Mouse (Mus musculus) forebrain, embryonic 16.5 days (tissue): ENCODE results near the gene Peli2. TPM values are rescaled to one million over a fixed set of nuclear protein-coding genes. Genes with fewer than 3 reads are reported as not detected.

ENCODE experiments used
- ATAC-seq: fragments of 200-750 bp; cut with Nextera tagmentation; 2 replicates; pipeline ENCODE4 v1.8.0; 2017; ENCODE audit warnings: mild to moderate bottlenecking, moderate library complexity
- H3K27ac ChIP-seq: fragments of 300-500 bp; sonication (generic); 2 replicates; pipeline ENCODE4 v1.5.1; 2014; ENCODE audit warnings: low read length, control low read depth
- H3K27me3 ChIP-seq: fragments of 300-500 bp; sonication (generic); replicated peaks from 2 replicates; pipeline ENCODE4 v1.6.1; 2014; ENCODE audit warnings: low read length; ENCODE audit not compliant: control insufficient read depth, insufficient read depth
- H3K36me3 ChIP-seq: fragments of 300-500 bp; sonication (generic); 2 replicates; pipeline ENCODE4 v1.6.1; 2014; ENCODE audit not compliant: control insufficient read depth, insufficient read depth
- H3K4me1 ChIP-seq: fragments of 300-500 bp; sonication (generic); replicated peaks from 2 replicates; pipeline ENCODE4 v1.6.1; 2014; ENCODE audit warnings: low read length; ENCODE audit not compliant: control insufficient read depth, insufficient read depth
- H3K4me2 ChIP-seq: fragments of 300-500 bp; sonication (generic); 2 replicates; pipeline ENCODE4 v1.6.1; 2014; ENCODE audit warnings: mild to moderate bottlenecking, low read length, control low read depth
- H3K4me3 ChIP-seq: fragments of 300-500 bp; sonication (generic); replicated peaks from 2 replicates; pipeline ENCODE4 v1.5.1; 2014; ENCODE audit warnings: mild to moderate bottlenecking, low read length, control low read depth
- H3K9ac ChIP-seq: fragments of 300-500 bp; sonication (generic); replicated peaks from 2 replicates; pipeline ENCODE4 v1.6.1; 2014; ENCODE audit warnings: low read depth, low read length, control low read depth
- H3K9me3 ChIP-seq: fragments of 300-500 bp; sonication (generic); 2 replicates; pipeline ENCODE4 v1.6.1; 2016; ENCODE audit warnings: low read length; ENCODE audit not compliant: control insufficient read depth
- WGBS: fragments of 180-500 bp; shearing (Covaris S2); extraction: QIAGEN DNeasy Blood & Tissue Kit; methylation state at CpG from one replicate; pipeline ENCODE4 v1.1.7; 2014; 5-methylcytosine and 5-hydroxymethylcytosine counted together
- polyA plus RNA-seq: library from polyadenylated mRNA; unstranded; fragments of >200 nt; fragmentation: Nextera tagmentation; extraction: Ambion mirVana; gene quantifications from 2 replicates; pipeline ENCODE4 v1.2.1, GENCODE M21; 2015

Peli2 gene
- polyA plus RNA-seq, 1 experiment from 2014 or later, result 10.5 TPM

DNA sequence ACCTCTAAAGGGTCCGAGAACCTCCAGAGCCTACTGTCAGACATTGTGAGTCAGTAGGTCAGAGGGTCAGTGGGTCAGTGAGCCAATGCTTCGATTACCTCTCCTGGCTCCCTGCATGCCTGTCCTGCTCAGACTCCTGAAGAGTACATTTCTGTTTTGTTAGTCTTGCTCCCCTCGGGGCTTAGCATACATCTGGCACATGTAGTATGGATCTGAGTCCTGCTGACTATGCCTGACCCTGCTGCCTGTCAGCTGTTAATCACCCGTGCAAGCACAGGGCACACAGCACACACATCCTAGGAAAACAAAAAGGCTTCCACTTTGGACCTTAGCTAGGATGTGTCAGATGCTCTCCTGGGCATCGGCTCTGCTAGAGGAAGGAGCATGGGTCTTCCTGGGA lies 134.7 kb downstream of the Peli2 start:
- Histone ChIP-seq H3K27ac (no peak overlapping the region), H3K27me3 (no peaks in the 10 kb centered on the region), H3K4me2 (no peak overlapping the region), H3K36me3 (no peaks in the 10 kb centered on the region), H3K9me3 (no peaks in the 10 kb centered on the region), H3K9ac (no peak overlapping the region), H3K4me3 (no peak overlapping the region), H3K4me1 (no peaks in the 10 kb centered on the region; the same call in 1 of the 2 replicates)
- ATAC-seq, result no peak
- 79% methylated on average over 5 of the region's 5 CpGs for WGBS

DNA sequence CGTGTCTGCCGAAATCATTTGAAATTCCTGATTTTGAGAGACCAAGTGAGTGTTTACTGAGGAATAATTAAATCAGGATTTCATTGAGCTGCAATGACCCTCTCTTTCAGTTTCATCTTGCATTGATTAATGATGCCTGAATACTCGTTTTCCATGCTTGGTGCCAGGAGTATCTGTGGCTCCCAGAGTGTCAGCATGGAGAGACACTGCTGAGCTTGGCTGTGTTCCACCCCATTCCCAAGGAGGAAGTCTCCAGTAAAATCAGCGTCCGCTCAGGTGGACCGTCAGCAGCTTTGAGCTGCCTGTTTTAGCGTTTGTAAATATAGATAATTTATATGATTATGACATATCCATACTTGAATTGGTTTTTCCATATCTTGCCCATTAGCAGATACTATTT lies 137.1 kb downstream of the Peli2 start:
- Histone ChIP-seq H3K9me3 (no peaks in the 10 kb centered on the region), H3K9ac (no peak overlapping the region), H3K36me3 (no peaks in the 10 kb centered on the region), H3K27ac (no peak overlapping the region), H3K4me1 (no peaks in the 10 kb centered on the region; the same call in 1 of the 2 replicates), H3K4me3 (no peak overlapping the region), H3K4me2 (no peak overlapping the region), H3K27me3 (no peaks in the 10 kb centered on the region)
- 53% methylated on average over 7 of the region's 7 CpGs for WGBS
- ATAC-seq, result peak; percentile 57

DNA sequence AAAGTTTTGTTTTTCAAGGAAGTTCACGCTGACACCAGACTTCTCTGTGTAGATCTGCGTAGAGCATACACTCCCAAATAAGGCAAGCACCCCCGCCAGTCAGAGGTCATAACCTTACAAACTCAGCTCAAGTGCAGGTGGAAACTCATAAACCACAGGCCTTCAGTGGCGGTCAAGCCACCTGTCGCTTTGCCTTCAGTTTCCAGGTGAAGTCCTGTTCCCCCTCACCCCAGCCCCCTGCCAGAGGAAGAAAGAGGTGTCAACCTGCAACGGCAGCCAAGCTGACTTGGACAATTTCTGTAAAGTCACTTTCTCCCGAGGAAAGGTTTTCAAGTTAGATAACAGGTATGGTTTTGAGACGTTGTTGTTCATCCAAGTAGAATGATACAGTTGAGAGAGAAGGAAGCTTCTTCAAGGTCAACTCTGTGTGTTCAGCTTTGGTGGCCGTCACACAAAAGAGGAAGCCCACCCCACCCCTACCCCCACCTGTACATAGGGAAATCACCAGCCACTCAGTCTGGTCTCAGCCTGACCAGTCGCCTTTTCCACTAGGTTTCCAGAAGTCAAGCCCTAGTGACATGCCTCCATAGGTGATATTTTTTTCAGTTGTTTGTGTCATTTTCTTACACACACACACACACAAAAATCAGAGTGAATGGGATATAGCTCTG lies 138.2 kb downstream of the Peli2 start:
- Histone ChIP-seq H3K9ac (no peak overlapping the region), H3K4me2 (no peak overlapping the region), H3K36me3 (no peaks in the 10 kb centered on the region), H3K27me3 (no peaks in the 10 kb centered on the region), H3K9me3 (no peaks in the 10 kb centered on the region), H3K27ac (no peak overlapping the region), H3K4me3 (no peak overlapping the region), H3K4me1 (no peaks in the 10 kb centered on the region; the same call in 1 of the 2 replicates)
- WGBS, result 93% methylated on average over 10 of the region's 10 CpGs
- no peak for ATAC-seq

DNA sequence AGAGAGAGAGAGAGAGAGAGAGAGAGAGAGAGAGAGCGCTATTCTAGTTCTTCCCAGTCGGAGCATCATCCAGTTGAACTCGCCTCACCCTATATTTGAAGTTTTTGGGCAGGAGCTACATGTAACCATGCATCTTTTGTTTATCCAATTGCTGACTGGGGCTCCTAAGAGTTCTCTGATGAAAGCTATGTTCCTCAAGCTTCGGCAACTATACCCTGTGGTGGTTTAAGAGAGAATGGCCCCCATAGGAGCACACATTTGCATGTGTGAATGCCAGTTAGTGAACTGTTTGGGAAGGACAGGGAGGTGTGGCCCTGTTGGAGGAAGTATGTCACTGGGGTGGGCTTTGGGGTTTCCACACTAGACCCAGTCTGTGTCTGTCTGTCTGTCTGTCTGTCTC lies 142.5 kb downstream of the Peli2 start:
- H3K36me3 ChIP-seq, result no peaks in the 10 kb centered on the region
- H3K27me3 ChIP-seq, result no peaks in the 10 kb centered on the region
- no peak for ATAC-seq
- H3K4me1 ChIP-seq, result no peaks in the 10 kb centered on the region
- H3K4me2 ChIP-seq, result no peak overlapping the region
- H3K9ac ChIP-seq, result no peak overlapping the region
- no peak overlapping the region for H3K4me3 ChIP-seq
- H3K9me3 ChIP-seq, result no peaks in the 10 kb centered on the region
- H3K27ac ChIP-seq, result no peak overlapping the region
- 90% methylated on average over 4 of the region's 4 CpGs for WGBS

DNA sequence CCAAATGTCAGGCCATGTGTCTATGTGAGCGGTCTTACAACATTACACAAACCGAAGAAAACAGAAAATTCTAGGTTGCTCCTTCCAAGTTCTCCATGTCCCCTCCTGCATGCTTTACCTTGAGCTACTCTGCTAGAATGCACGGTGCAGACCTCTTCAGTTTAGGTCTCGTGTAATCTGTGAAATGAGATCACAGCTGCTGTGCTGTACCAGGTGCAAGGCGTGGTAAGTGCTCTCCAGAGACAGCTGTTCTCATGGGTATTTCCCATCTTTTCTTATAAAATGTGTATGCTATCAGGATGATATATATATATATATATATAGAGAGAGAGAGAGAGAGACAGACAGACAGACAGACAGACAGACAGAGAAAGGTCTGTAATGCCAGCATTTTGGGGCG lies 146.1 kb downstream of the Peli2 start:
- 93% methylated on average over 6 of the region's 6 CpGs for WGBS
- Histone ChIP-seq H3K27ac (no peak overlapping the region), H3K9me3 (no peaks in the 10 kb centered on the region), H3K36me3 (no peaks in the 10 kb centered on the region), H3K9ac (no peak overlapping the region), H3K4me2 (no peak overlapping the region), H3K4me3 (no peak overlapping the region), H3K4me1 (no peaks in the 10 kb centered on the region), H3K27me3 (no peaks in the 10 kb centered on the region)
- ATAC-seq, result no peak

DNA sequence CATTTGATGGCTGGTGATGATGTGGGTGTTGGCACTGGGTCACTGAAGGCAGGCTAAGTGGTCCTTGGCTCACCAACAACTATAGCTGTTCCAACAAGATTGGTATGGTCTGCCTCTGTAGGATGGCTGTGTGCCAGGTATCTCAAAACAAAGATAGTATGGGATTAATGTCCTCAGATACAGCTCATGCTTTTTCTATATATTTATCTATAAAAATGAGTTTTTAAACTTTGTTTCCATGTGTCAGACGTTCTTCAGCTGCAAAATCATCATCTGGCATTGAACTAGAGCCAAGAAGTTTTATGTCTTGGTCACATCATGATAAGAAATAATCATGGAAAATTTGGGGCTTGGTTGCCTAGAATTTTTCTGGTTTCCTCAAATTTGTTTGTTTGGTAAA lies 157.7 kb downstream of the Peli2 start:
- Histone ChIP-seq H3K4me1 (no peaks in the 10 kb centered on the region), H3K36me3 (no peaks in the 10 kb centered on the region), H3K4me2 (no peak overlapping the region), H3K9me3 (no peaks in the 10 kb centered on the region), H3K27ac (no peak overlapping the region), H3K27me3 (no peaks in the 10 kb centered on the region), H3K4me3 (no peak overlapping the region), H3K9ac (no peak overlapping the region)
- 63% methylated on average over 1 of the region's 1 CpGs for WGBS
- no peak for ATAC-seq

DNA sequence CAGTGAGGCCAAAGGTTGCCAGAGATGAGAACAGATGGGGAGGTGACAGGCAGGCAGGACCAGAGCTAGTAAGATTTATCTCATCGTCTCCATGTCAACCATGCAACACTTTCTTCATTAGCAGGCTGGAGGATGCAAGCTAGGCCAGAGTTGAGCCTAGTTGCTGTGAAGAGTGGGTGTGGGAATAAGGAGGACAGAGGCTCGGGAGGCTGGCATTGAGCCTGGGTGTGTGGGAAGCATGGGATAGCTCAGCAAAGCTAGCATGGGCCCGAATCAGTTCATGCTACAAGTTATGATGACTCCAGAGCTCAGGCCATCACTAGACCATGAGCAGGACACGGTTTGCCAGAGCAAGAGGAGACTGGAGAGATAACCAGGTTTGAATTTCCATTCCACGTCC lies 166.3 kb downstream of the Peli2 start:
- no peak overlapping the region for H3K4me3 ChIP-seq
- no peaks in the 10 kb centered on the region for H3K27me3 ChIP-seq
- no peak overlapping the region for H3K4me2 ChIP-seq
- no peak overlapping the region for H3K9ac ChIP-seq
- 89% methylated on average over 5 of the region's 5 CpGs for WGBS
- no peaks in the 10 kb centered on the region for H3K9me3 ChIP-seq
- H3K27ac ChIP-seq, result no peak overlapping the region
- ATAC-seq, result no peak
- H3K4me1 ChIP-seq, result no peaks in the 10 kb centered on the region
- H3K36me3 ChIP-seq, result no peaks in the 10 kb centered on the region

DNA sequence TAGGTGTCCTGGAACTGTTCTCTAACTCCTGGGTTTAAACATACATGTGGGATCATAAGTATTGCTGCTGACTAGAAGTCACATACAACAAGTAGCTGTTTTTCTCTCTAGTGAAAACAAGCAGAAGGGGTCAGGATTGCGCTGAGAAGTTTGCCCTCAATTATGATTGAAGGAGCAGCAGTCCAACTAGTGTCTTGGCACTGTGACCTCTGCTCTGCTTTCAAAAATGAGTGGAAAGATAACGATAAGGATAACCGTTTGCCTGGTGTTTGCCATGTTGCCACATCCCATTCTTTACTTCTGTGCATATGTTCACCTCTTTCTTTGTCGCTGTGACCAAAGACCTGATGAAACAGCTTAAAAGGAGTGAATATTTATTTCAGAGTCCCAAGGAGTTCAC lies 167.0 kb downstream of the Peli2 start:
- ATAC-seq, result no peak
- H3K4me1 ChIP-seq, result no peaks in the 10 kb centered on the region
- H3K36me3 ChIP-seq, result no peaks in the 10 kb centered on the region
- no peak overlapping the region for H3K27ac ChIP-seq
- no peak overlapping the region for H3K9ac ChIP-seq
- no peaks in the 10 kb centered on the region for H3K9me3 ChIP-seq
- no peak overlapping the region for H3K4me3 ChIP-seq
- H3K27me3 ChIP-seq, result no peaks in the 10 kb centered on the region
- no peak overlapping the region for H3K4me2 ChIP-seq
- 86% methylated on average over 4 of the region's 4 CpGs for WGBS

DNA sequence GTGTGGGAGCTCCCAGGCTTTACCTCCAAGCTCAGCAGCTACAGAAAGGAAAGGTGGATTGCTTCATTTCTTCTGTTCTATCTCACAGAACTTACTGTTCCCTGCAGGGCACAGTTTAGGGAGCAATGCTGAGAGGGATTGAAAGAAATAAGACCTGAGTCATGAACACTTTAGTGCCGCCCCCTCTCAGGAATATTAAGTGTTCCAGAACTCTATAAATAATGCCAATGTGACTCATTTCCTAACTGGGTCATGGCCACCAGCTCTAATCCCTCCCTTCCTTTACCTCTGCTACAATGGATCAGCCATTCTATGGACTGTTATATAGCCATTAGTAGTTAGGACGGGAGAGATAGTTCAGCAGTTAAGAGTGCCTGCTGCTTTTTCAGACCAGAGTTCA lies 168.0 kb downstream of the Peli2 start:
- H3K27me3 ChIP-seq, result no peaks in the 10 kb centered on the region
- WGBS, result 74% methylated on average over 2 of the region's 2 CpGs
- no peak overlapping the region for H3K4me3 ChIP-seq
- no peak for ATAC-seq
- no peaks in the 10 kb centered on the region for H3K9me3 ChIP-seq
- no peaks in the 10 kb centered on the region for H3K4me1 ChIP-seq
- H3K36me3 ChIP-seq, result no peaks in the 10 kb centered on the region
- H3K4me2 ChIP-seq, result no peak overlapping the region
- H3K27ac ChIP-seq, result no peak overlapping the region
- H3K9ac ChIP-seq, result no peak overlapping the region
